Mouse (Mus musculus) intestine, postnatal 0 days (tissue): Measurements from ENCODE around the gene Tfpi. TPM values are rescaled to one million over a fixed set of nuclear protein-coding genes. Genes with fewer than 3 reads are reported as not detected.

Source experiments
- ATAC-seq: fragments of 200-750 bp; cut with Nextera tagmentation; 2 replicates; pipeline ENCODE4 v1.8.0; 2017; ENCODE audit warnings: mild to moderate bottlenecking, moderate TSS enrichment, moderate library complexity
- H3K27ac ChIP-seq: fragments of 300-500 bp; sonication (generic); 2 replicates; pipeline ENCODE4 v1.5.1; 2014; ENCODE audit warnings: mild to moderate bottlenecking, low read depth, low read length, moderate library complexity
- H3K27me3 ChIP-seq: fragments of 300-500 bp; sonication (generic); replicated peaks from 2 replicates; pipeline ENCODE4 v1.6.1; 2014; ENCODE audit warnings: low read length, mixed read lengths; ENCODE audit not compliant: control insufficient read depth, insufficient read depth
- H3K36me3 ChIP-seq: fragments of 300-500 bp; sonication (generic); 2 replicates; pipeline ENCODE4 v1.6.1; 2014; ENCODE audit warnings: mild to moderate bottlenecking, moderate library complexity; ENCODE audit not compliant: control insufficient read depth, insufficient read depth
- H3K4me1 ChIP-seq: fragments of 300-500 bp; sonication (generic); replicated peaks from 2 replicates; pipeline ENCODE4 v1.6.1; 2014; ENCODE audit warnings: antibody characterized with exemption, low read length, mixed read lengths; ENCODE audit not compliant: control insufficient read depth, insufficient read depth
- H3K4me2 ChIP-seq: fragments of 300-500 bp; sonication (generic); replicated peaks from 2 replicates; pipeline ENCODE4 v1.6.1; 2014; ENCODE audit warnings: low read depth, mild to moderate bottlenecking, moderate library complexity
- H3K4me3 ChIP-seq: fragments of 300-500 bp; sonication (generic); 2 replicates; pipeline ENCODE4 v1.5.1; 2014; ENCODE audit warnings: low read depth, low read length
- H3K9ac ChIP-seq: fragments of 300-500 bp; sonication (generic); 2 replicates; pipeline ENCODE4 v1.6.1; 2014; ENCODE audit warnings: mild to moderate bottlenecking, low read depth, low read length
- H3K9me3 ChIP-seq: fragments of 300-500 bp; sonication (generic); 2 replicates; pipeline ENCODE4 v1.6.1; 2016; ENCODE audit warnings: mixed run types; ENCODE audit not compliant: control insufficient read depth
- CTCF ChIP-seq: sonication (generic); IDR thresholded peaks from 2 replicates; pipeline ENCODE4 v1.5.1; 2016; ENCODE audit warnings: low read depth, mild to moderate bottlenecking, control low read depth, antibody characterized with exemption, moderate library complexity
- WGBS: fragments of 180-500 bp; shearing (Covaris S2); extraction: QIAGEN DNeasy Blood & Tissue Kit; methylation state at CpG from one replicate; pipeline ENCODE4 v1.1.7; 2014; 5-methylcytosine and 5-hydroxymethylcytosine counted together
- polyA plus RNA-seq: library from polyadenylated mRNA; unstranded; fragments of >200 nt; fragmentation: Nextera tagmentation; extraction: Ambion mirVana; gene quantifications from 2 replicates; pipeline ENCODE4 v1.2.1, GENCODE M21; 2015

The Tfpi gene
- 31.3 and 33.4 TPM in 2 replicates for polyA plus RNA-seq

- peaks cover 5% of the 10 kb centered on the region; the same call in 1 of the 2 replicates for H3K36me3 ChIP-seq
- peak within 1 kb of the TSS; percentile 60 for H3K4me2 ChIP-seq
- H3K9me3 ChIP-seq: no peaks in the 10 kb centered on the region
- WGBS: 19% methylated on average over 4 of the region's 4 CpGs
- H3K27ac ChIP-seq: no peak within 1 kb of the TSS; the same call in 1 of the 2 replicates
- H3K4me1 ChIP-seq: no peaks in the 10 kb centered on the region
- peak within 1 kb of the TSS; percentile 23 for H3K4me3 ChIP-seq
- ATAC-seq: peak; percentile 79
- H3K27me3 ChIP-seq: no peaks in the 10 kb centered on the region
- H3K9ac ChIP-seq: no peak within 1 kb of the TSS
- 0 out of 2 replicates have a peak, but pooled peaks have one; percentile 3 for TF ChIP-seq CTCF
These were observed at the start of gene Tfpi for GRCm38 (mm10) chr2:84476577-84476976. Gene Tfpi (minus strand): TSS chr2:84476775.

- H3K9ac ChIP-seq: no peak overlapping the region
- no peaks in the 10 kb centered on the region for H3K9me3 ChIP-seq
- no peak overlapping the region for H3K27ac ChIP-seq
- TF ChIP-seq CTCF: no peak
- no peaks in the 10 kb centered on the region for H3K36me3 ChIP-seq
- H3K27me3 ChIP-seq: no peaks in the 10 kb centered on the region
- H3K4me1 ChIP-seq: peaks cover 5% of the 10 kb centered on the region; the same call in 1 of the 2 replicates
- ATAC-seq: no peak
- no peak overlapping the region for H3K4me2 ChIP-seq
- no peak overlapping the region for H3K4me3 ChIP-seq
- 77% methylated on average over 7 of the region's 7 CpGs for WGBS
These were observed 49.6 kb upstream of the Tfpi start for GRCm38 (mm10) chr2:84526221-84526620.

GRCm38 (mm10) chr2:84525806-84526205 lies 49.2 kb upstream of the Tfpi start:
- H3K4me3 ChIP-seq: no peak overlapping the region
- H3K4me2 ChIP-seq: no peak overlapping the region
- no peak overlapping the region for H3K9ac ChIP-seq
- H3K27ac ChIP-seq: no peak overlapping the region
- H3K4me1 ChIP-seq: peaks cover 5% of the 10 kb centered on the region; the same call in 1 of the 2 replicates
- H3K9me3 ChIP-seq: no peaks in the 10 kb centered on the region
- TF ChIP-seq CTCF: no peak
- ATAC-seq: no peak
- H3K27me3 ChIP-seq: no peaks in the 10 kb centered on the region
- no peaks in the 10 kb centered on the region for H3K36me3 ChIP-seq
- WGBS: 66% methylated on average over 6 of the region's 6 CpGs

- WGBS: 38% methylated on average over 5 of the region's 5 CpGs
- Histone ChIP-seq H3K9ac (no peak overlapping the region), H3K27me3 (no peaks in the 10 kb centered on the region), H3K4me3 (no peak overlapping the region), H3K27ac (peak overlapping the region; percentile 41), H3K9me3 (no peaks in the 10 kb centered on the region), H3K4me2 (peak overlapping the region; percentile 9; the same call in 1 of the 2 replicates), H3K36me3 (no peaks in the 10 kb centered on the region), H3K4me1 (peaks cover 5% of the 10 kb centered on the region; the same call in 1 of the 2 replicates)
- TF ChIP-seq CTCF: no peak
- peak; percentile 76 for ATAC-seq
These were observed 48.5 kb upstream of the Tfpi start for GRCm38 (mm10) chr2:84525047-84525446.

GRCm38 (mm10) chr2:84523994-84524393 lies 47.4 kb upstream of the Tfpi start:
- Histone ChIP-seq H3K4me2 (no peak overlapping the region), H3K4me1 (peaks cover 5% of the 10 kb centered on the region; the same call in 1 of the 2 replicates), H3K36me3 (no peaks in the 10 kb centered on the region), H3K27ac (no peak overlapping the region), H3K27me3 (no peaks in the 10 kb centered on the region), H3K4me3 (no peak overlapping the region), H3K9me3 (no peaks in the 10 kb centered on the region), H3K9ac (no peak overlapping the region)
- 51% methylated on average over 6 of the region's 6 CpGs for WGBS
- TF ChIP-seq CTCF: no peak
- ATAC-seq: no peak

- H3K9ac ChIP-seq: no peak overlapping the region
- 64% methylated on average over 6 of the region's 6 CpGs for WGBS
- H3K27ac ChIP-seq: no peak overlapping the region
- peaks cover 5% of the 10 kb centered on the region; the same call in 1 of the 2 replicates for H3K4me1 ChIP-seq
- H3K4me2 ChIP-seq: no peak overlapping the region
- no peaks in the 10 kb centered on the region for H3K36me3 ChIP-seq
- no peak for ATAC-seq
- H3K9me3 ChIP-seq: no peaks in the 10 kb centered on the region
- H3K27me3 ChIP-seq: no peaks in the 10 kb centered on the region
- no peak overlapping the region for H3K4me3 ChIP-seq
- TF ChIP-seq CTCF: no peak
These were observed 46.7 kb upstream of the Tfpi start for GRCm38 (mm10) chr2:84523103-84523865.
